Mouse (Mus musculus): ENCODE measurements around the gene Slc12a8.
A peak's percentile ranks its signal among the peaks of the same experiment; 100 is the strongest.

Gene Slc12a8

GRCm38 (mm10) chr16:33672643-33673042 is 155.5 kb downstream of the Slc12a8 start:
- DNase-seq (ENCODE audit: low read depth, low spot score) = no peak

DNA sequence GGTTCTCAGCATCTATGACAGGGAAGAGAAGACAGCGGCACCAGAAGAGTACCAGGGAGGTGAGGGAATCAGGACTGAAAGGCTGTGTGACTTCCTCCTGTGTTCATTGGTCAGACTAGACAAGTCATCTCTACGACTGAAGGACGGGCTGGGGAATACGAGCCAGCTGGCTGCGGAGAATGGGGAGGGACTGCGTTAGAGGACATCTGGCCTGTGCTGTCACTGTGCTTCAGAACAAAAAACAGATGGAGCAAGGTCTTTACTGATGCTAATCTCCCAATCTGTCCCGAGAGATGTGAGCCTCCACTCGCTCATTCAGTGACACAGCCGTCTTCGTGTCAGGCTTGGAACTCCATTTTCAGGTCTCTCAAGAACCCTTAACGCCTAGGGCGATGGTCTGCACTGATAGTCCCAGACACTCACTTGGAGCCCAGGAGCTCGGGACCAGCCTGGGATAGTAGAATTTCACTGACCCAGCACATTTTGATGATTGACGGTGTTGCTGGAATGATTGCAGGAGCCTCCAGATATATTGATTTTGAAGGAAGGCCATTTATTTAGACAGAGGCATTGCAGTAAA is 156.5 kb downstream of the Slc12a8 start:
- DNase-seq (ENCODE audit: low read depth, low spot score) = no peak

- no peak for DNase-seq (ENCODE audit: low read depth, low spot score)
Measured at GRCm38 (mm10) chr16:33675151-33675847, 158.2 kb downstream of the Slc12a8 start.

- no peak for DNase-seq (ENCODE audit: low read depth, low spot score)
Measured at GRCm38 (mm10) chr16:33675848-33676184, 158.7 kb downstream of the Slc12a8 start.

GRCm38 (mm10) chr16:33676347-33677312 is 159.5 kb downstream of the Slc12a8 start:
- no peak for DNase-seq (ENCODE audit: low read depth, low spot score)

DNA sequence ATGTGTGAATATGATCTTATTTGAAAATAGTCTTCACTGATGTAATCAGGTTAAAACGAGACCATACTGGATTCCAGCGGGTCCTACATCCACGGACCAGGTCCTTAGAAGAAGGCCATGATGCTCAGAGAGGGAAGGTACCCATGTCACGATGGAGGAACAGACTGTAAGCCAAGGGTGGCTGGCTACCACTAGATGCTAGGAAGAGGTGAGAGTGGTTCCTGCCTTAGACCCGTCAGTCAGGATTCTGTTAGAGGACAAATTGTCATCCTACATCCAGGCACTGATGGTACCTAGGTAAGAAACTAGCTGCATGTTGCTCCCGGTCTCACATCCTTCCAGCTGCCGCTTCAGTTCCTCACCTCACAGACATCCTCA is 160.2 kb downstream of the Slc12a8 start:
- DNase-seq (ENCODE audit: low read depth, low spot score) = no peak

DNA sequence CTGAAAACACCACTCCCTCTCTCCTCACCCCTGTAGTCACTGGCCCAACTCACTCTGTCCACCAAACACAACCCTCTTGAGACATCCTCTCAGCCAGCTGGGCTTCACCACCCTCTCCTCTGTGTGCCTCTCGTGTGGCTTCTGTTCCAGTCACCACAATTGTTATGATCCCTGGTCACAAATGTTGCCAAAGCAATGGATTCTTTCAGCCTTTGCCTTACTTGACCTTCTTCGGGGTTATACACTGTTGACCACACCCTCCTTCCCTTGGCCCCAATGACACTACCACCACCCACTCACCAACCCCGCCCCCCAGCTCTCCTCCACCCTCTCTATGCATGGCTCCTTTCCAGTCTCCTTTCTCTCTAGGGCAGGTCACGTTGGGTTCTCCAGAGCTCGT is 160.8 kb downstream of the Slc12a8 start:
- no peak for DNase-seq (ENCODE audit: low read depth, low spot score)

DNA sequence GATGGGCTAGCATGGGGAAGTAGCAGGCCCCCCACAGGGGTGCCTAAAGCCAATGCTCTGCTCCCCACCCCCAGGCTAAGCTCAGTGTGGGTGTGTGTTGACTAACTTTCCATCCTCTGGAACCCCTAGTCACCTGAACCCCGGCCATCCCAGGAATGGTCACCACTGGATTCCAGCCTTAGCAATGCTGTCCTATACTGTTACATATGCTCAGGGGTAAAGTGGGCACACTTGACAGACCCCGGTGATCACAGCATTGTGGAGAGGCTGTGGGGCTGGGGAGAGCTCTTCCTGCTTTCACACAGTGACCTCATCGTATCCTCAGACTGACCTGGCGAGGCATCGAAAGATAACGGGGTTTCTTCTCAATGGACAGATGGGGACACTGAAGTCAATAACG is 163.1 kb downstream of the Slc12a8 start:
- no peak for DNase-seq (ENCODE audit: low read depth, low spot score)

DNA sequence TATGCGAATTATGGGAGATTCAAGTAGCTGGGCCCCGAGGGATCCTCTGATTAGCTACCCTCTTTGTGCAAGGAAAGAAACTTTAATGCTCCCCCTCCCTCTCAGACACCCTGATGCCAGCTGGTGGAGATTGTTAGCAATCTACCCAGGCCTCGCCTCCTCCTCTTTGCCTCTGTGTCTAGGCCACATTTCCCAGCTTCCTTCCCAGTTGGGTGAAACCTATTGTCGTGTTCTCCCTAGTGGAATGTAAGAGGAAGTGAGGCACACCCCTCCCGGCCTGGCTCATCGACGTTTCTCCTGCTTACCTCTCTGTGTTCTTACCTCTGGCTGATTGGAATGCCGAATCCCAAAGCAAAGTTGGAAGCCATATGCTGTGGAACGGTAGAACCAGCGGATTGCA is 163.7 kb downstream of the Slc12a8 start:
- peak; percentile 20 for DNase-seq (ENCODE audit: low read depth, low spot score)

DNA sequence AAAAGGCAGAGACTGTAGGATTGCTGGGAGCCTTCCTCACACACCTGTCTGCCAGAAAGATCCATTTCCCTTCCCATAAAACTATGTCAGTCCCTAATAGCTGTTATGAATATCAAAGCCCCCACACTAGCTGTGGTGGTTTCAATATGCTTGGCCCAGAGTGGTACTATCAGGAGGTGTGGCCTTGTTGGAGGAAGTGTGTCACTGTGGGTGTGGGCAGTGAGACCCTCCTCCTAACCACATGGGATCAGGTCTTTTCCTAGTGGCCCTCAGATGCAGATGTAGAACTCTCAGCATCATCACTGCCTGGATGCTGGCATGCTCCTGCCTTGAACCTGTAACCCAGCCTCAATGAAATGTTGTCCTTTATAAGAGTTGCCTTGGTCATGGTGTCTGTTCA is 164.5 kb downstream of the Slc12a8 start:
- DNase-seq (ENCODE audit: low read depth, low spot score) = no peak

GRCm38 (mm10) chr16:33682651-33683050 is 165.5 kb downstream of the Slc12a8 start:
- no peak for DNase-seq (ENCODE audit: low read depth, low spot score)

GRCm38 (mm10) chr16:33683206-33684161 is 166.4 kb downstream of the Slc12a8 start:
- DNase-seq (ENCODE audit: low read depth, low spot score) = no peak

- peak; percentile 22 for DNase-seq (ENCODE audit: low read depth, low spot score)
Measured at GRCm38 (mm10) chr16:33684162-33684702, 167.1 kb downstream of the Slc12a8 start, which contains the start of gene Heg1. Heg1 (plus strand) TSS chr16:33684370.

- no peak for DNase-seq (ENCODE audit: low read depth, low spot score)
Measured at GRCm38 (mm10) chr16:33684703-33685701, 167.9 kb downstream of the Slc12a8 start.

- DNase-seq (ENCODE audit: low read depth, low spot score) = no peak
Measured at GRCm38 (mm10) chr16:33686056-33686455, 168.9 kb downstream of the Slc12a8 start.

GRCm38 (mm10) chr16:33687724-33688123 is 170.6 kb downstream of the Slc12a8 start:
- no peak for DNase-seq (ENCODE audit: low read depth, low spot score)

- no peak for DNase-seq (ENCODE audit: low read depth, low spot score)
Measured at GRCm38 (mm10) chr16:33690975-33691747, 174.0 kb downstream of the Slc12a8 start.

DNA sequence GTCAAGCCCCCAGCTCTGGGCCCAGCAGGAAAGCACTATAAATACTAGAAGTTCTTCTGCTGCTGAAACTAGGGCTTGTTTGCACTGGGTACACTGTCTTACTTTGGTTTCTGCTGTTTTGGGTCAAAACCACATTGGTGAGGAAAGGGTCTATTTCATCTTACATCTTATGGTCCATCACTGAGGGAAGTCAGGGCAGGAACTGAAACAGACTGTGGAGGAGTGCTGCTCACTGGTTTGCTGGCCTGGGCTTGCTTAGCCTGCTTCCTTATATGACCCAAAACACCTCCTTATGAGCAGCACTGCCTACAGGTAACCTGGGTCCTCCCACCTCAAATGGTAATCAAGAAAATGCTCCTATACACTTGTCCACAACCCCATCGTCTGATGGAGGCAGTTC is 176.4 kb downstream of the Slc12a8 start:
- DNase-seq (ENCODE audit: low read depth, low spot score) = no peak

Measured in WW6 (cell line).